Mouse (Mus musculus) brown adipose tissue, adult 24 weeks (tissue): ENCODE data around the gene Pex12. TPM values are rescaled to one million over a fixed set of nuclear protein-coding genes. Genes with fewer than 3 reads are reported as not detected.
"Not testable (repeated sequence)": the region's sequence is repeated elsewhere in the genome, so short reads cannot be mapped to it uniquely, and the experiment has no call there.

Source experiments
- H3K27ac ChIP-seq: fragments of 200-500 bp; replicated peaks from 2 replicates; pipeline ENCODE4 v1.5.1; 2012; ENCODE audit warnings: low read depth, mild to moderate bottlenecking, low read length
- H3K4me1 ChIP-seq: fragments of 200-500 bp; 2 replicates; pipeline ENCODE4 v1.6.1; 2012; ENCODE audit warnings: low read length, mixed read lengths; ENCODE audit not compliant: control insufficient read depth, insufficient read depth, insufficient read length
- H3K4me3 ChIP-seq: fragments of 200-500 bp; 2 replicates; pipeline ENCODE4 v1.5.1; 2012; ENCODE audit warnings: low read depth, mild to moderate bottlenecking, low read length, moderate library complexity; ENCODE audit not compliant: insufficient read depth
- polyA plus RNA-seq: library from polyadenylated mRNA; stranded (reverse); fragments of >200 nt; gene quantifications from 2 replicates; pipeline ENCODE4 v1.2.4, GENCODE M21; 2012; ENCODE audit not compliant: missing spikeins, insufficient read depth, insufficient read length

The Pex12 gene
- polyA plus RNA-seq, 1 experiment = 9.8 TPM

GRCm38 (mm10) chr11:83271151-83271950 is 31.0 kb downstream of the Pex12 start:
- H3K4me3 ChIP-seq = peak overlapping the region; percentile 83
- no peaks in the 10 kb centered on the region for H3K4me1 ChIP-seq
- H3K27ac ChIP-seq = peak overlapping the region; percentile 70

- H3K4me3 ChIP-seq = peak overlapping the region; percentile 83
- H3K27ac ChIP-seq = no peak overlapping the region
- no peaks in the 10 kb centered on the region for H3K4me1 ChIP-seq
Observed at GRCm38 (mm10) chr11:83270842-83271150, 31.6 kb downstream of the Pex12 start.

GRCm38 (mm10) chr11:83263146-83263545 is 39.2 kb downstream of the Pex12 start:
- no peaks in the 10 kb centered on the region for H3K4me1 ChIP-seq
- no peak overlapping the region for H3K4me3 ChIP-seq
- H3K27ac ChIP-seq = no peak overlapping the region

- Histone ChIP-seq H3K4me3 (no peak overlapping the region), H3K4me1 (no peaks in the 10 kb centered on the region), H3K27ac (no peak overlapping the region)
Observed at GRCm38 (mm10) chr11:83262673-83263072, 39.7 kb downstream of the Pex12 start.

GRCm38 (mm10) chr11:83257211-83257610 is 45.2 kb downstream of the Pex12 start:
- not testable (repeated sequence) for H3K4me3 ChIP-seq, H3K27ac ChIP-seq, H3K4me1 ChIP-seq

Other genes with a start within 250 kb of the Pex12 start
- gene Slfn2, start 237.5 kb downstream of the Pex12 start, polyA plus RNA-seq = 3.5 and 3.6 TPM in 2 replicates
- not detected in 2 replicates for gene Slfn1, start 185.7 kb downstream of the Pex12 start, polyA plus RNA-seq
- gene Slfn4, start 127.4 kb downstream of the Pex12 start, polyA plus RNA-seq = not detected in 2 replicates
- gene Slfn3, start 111.3 kb downstream of the Pex12 start, polyA plus RNA-seq = 0.75 and 0.95 TPM in 2 replicates
- gene Slfn14, start 15.9 kb downstream of the Pex12 start, polyA plus RNA-seq = not detected in 2 replicates
- gene Ap2b1, start 3.6 kb downstream of the Pex12 start, polyA plus RNA-seq = 21.0 and 26.5 TPM in 2 replicates
- not detected in 2 replicates for gene Rasl10b, start 106.6 kb upstream of the Pex12 start, polyA plus RNA-seq
- gene Gas2l2, start 126.9 kb upstream of the Pex12 start, polyA plus RNA-seq = not detected in 2 replicates
- gene 1700020L24Rik, start 135.1 kb upstream of the Pex12 start, polyA plus RNA-seq = 2.9 TPM in 1 of 2 replicates, not detected in the other
- 5.4 and 6.6 TPM in 2 replicates for gene Mmp28, start 160.5 kb upstream of the Pex12 start, polyA plus RNA-seq
- 29.8 and 35.5 TPM in 2 replicates for gene Taf15, start 170.5 kb upstream of the Pex12 start, polyA plus RNA-seq
- gene Heatr9, start 219.6 kb upstream of the Pex12 start, polyA plus RNA-seq = not detected in 2 replicates
- gene Ccl5, start 227.9 kb upstream of the Pex12 start, polyA plus RNA-seq = 3.7 and 4.0 TPM in 2 replicates